Mouse (Mus musculus) G1E (cell line): ENCODE data around the gene Arl9.

ENCODE experiments used
- CTCF ChIP-seq: IDR thresholded peaks from 2 replicates; pipeline ENCODE4 v1.5.1; 2012; ENCODE audit warnings: low read depth, low read length, inconsistent platforms, mixed read lengths
- GATA1 ChIP-seq: IDR thresholded peaks from 2 replicates; pipeline ENCODE4 v1.6.1; 2012; ENCODE audit warnings: borderline replicate concordance, low read length, inconsistent platforms, mixed read lengths
- GATA2 ChIP-seq: IDR thresholded peaks from 2 replicates; pipeline ENCODE4 v1.6.1; 2012; ENCODE audit warnings: low read depth, low read length, inconsistent platforms, borderline replicate concordance
- POLR2AphosphoS5 ChIP-seq: IDR thresholded peaks from 2 replicates; pipeline ENCODE4 v1.6.1; 2012; ENCODE audit warnings: low read depth, low read length, inconsistent platforms; ENCODE audit not compliant: insufficient replicate concordance
- TAL1 ChIP-seq: conservative IDR thresholded peaks from 2 replicates; pipeline ENCODE4 v1.6.1; 2012; ENCODE audit warnings: low read depth, low read length, inconsistent platforms, mixed read lengths

- TF ChIP-seq CTCF (no peak), TAL1 (no peak), GATA2 (no peak), POLR2AphosphoS5 (no peak), GATA1 (no peak)
These were observed 44.3 kb upstream of the Arl9 start for GRCm38 (mm10) chr5:76959587-76959986.
